Mouse (Mus musculus) liver (tissue): ENCODE data around the gene Usmg5.

Source experiments
- DNase-seq: peaks from one replicate; pipeline ENCODE4 v3.0.0-alpha.2; 2020; ENCODE audit warnings: mixed read lengths

The Usmg5 gene

DNA sequence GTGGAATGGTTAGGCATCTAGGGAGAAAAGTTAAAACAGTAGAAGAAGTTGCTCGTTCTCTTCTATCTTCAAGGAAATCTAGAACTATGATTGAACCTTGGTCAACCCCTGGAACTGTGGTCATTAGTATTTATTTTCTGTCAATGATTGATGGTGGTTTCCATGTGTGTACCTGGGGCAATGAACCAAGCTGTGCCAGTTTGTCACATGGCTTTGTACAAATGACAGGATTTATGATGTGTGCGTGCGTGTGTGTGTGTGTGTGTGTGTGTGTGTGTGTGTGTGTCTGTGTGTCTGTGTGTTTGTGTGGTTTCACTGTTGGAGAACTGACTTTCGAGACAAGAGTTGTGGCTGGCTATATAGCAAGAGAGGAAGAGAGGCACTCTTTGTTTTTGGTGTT lies 37.0 kb downstream of the Usmg5 start:
- no peak for DNase-seq

DNA sequence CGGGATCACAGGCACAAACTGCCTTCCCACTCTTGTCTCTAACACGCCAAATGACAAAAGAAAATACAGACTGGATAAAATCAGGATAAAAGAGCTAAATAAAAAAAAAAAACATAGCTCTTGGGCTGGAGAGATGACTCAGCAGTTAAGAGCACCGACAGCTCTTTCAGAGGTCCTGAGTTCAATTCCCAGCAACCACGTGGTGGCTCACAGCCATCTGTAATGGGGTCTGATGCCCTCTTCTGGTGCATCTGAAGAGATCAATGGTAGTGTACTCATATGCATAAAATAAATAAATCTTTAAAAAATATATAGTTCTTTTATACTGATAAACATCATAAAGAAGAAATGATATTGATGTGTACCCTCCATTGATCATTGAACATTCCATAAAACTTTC lies 37.5 kb downstream of the Usmg5 start:
- DNase-seq = no peak

DNA sequence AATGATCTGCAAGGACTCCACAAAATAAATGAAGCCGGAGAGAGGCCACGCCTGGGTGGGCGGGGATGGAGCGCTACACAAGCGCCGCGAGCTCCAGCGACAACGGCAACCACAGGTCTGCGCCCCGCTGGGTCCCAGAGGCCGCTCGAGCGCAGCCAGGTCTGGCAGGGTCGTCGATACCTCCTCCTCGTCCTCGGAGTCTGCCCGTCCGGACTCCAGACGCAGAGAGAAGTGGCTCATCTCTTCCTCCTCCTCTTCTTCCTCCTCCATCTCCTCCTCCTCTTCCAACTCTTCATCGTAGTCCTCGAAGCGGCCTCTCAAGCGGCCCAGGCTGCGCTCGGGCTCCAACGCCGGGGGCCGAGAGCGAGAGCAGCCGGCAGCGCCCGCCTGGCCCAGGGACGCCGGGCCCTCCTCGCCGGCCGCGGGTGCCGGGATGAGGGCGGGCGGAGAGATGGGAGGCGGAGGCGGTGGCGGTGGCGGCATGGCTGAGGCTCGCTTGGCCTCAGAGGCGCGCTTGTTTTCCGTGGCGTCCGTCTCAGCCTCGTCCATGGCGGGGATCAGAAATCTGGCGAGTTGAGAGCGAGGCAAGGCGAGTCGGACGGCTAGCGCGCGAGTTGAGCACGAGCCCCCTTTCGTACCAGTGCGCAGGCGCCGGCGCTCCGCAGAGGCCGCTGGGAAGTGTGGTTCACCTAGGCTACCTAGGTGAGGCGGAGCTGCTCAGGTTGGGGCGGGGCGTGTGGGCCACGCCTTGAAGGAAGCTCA lies 40.0 kb downstream of the Usmg5 start, which contains the start of gene Pcgf6:
Gene Pcgf6, minus strand, starts transcription at position 636 of the 762 bp plus-strand sequence.
- DNase-seq = peak; percentile 85

DNA sequence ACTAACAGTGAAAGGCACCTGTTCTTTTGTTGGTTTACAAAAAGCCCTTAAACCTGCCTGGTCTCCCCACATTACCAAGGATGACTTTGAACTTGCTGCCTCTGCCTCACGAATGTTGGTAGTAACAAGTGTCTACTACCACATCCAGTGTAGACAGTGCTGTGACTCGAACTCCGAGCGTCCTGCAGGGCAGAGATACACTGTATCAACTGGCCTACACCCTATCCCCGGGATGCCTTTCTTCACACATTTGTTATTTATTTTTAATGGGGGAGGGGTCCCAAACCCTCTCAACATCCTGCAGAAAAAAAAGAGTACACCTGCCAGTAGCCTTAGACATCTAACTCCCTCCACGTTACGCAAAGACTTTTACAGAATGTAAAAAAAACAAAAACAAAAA lies 40.6 kb downstream of the Usmg5 start:
- DNase-seq = no peak

DNA sequence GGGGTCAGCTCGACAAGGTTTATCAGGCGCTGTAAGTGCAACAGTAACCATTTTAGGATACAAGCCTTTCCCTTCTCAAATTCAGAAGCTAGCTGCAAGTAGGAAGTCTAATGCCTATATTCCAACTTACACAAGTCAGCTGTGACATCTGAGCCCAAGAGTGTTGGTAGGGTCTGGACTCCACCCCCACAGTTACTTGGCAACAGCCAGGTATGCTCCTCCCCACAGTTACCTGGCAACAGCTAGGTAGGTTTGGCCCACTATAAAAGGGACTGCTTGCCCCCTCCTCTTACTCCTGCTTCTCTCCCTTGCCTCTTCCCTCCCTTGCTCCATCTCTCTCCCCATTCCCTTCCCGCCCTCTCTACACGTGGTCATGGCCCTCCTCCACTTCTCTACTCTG lies 41.4 kb downstream of the Usmg5 start:
- no peak for DNase-seq

DNA sequence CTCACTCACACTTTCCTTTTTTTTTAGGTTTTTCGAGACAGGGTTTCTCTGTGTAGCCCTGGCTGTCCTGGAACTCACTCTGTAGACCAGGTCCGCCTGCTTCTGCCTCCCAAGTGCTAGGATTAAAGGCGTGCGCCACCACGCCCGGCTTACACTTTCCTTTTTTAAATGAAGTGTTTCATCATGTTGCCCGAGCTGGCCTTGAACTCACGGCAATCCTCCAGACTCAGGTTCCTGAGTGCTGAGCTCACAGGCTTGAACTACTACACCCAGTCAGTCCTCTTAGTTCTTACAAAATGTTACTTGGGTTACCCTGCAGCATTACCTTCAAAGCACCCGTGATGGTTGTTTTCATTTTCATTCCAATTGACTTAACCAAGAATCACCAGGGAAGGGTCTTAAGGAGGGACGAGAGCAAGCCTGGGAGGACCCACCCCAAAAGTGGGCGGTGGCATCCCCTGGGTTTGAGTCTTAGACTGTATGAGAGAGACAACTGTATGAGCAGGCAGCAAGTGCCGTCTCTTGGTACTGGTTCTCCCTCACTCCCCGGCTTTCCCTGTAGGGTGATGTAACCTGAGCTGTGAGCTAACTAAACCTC lies 43.1 kb downstream of the Usmg5 start:
- no peak for DNase-seq

DNA sequence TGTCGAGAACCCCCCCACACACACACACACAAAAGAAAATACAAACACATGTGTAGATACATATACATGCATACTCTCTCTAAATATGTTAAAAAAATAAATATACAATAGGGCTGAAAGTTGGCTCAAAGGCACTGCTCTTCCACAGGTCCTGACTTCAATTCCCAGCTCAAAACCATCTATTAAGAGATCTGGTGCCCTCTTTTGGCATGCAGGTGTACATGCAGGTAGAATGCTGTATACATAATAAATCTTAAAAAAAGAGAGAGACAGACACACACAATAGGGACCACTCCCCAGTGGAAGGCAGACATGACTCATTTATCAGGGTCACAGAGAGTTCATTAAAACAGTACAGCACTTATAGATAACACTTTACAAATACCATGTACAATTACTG lies 44.1 kb downstream of the Usmg5 start:
- no peak for DNase-seq

DNA sequence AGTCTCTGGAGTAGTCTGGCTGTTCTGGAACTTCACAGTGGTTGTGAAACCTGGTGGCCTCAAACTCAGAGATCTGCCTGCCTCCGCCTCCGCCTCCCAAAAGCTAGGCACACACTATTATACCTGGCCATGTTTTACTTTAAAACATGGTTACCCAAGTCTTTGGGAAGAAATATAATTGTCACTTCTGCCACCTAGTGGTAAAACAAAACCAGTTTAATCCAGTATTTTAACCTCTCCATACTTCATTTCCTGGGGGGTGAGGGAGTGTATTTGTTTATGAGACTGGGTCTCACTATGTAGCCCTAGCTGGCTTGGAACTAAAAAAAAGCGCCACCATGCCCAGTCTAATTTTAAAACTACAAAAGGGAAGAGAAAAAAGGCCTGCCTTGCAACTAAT lies 46.8 kb downstream of the Usmg5 start:
- DNase-seq = no peak

DNA sequence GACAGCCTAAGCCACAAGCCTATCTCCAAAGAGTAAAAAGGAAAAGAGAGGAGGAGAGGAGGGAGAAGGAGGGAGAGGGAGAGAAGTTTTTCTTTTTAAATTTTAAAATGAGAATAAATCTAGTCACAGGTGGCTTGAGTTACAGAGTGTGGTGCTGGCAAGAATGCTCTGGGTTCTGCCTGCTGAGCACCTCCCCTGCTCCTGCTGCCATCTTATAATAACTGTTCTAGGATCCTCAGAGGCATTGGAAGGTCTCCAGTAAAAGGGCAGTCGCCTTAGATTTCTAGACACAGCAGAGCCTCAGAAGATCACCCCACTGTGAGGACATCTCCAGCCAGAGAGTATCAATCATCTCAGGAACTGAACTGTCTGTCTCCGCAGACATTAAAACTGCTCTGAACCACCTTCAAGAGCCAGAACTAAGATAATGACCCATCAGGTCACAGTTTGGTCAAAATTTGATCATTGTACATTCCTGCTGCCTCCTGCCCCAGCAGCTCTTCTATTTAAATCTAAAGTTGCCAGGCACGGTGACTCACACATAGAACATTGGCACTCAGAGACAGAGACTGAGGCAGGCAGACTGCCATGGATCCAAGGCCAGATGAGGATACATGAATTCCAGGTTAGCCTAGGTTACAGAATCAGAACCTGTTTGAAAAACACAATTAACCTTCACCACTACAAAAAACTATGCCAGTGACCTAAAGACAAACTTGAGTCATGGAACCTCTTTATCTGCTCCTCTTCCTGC lies 49.5 kb downstream of the Usmg5 start:
- no peak for DNase-seq

DNA sequence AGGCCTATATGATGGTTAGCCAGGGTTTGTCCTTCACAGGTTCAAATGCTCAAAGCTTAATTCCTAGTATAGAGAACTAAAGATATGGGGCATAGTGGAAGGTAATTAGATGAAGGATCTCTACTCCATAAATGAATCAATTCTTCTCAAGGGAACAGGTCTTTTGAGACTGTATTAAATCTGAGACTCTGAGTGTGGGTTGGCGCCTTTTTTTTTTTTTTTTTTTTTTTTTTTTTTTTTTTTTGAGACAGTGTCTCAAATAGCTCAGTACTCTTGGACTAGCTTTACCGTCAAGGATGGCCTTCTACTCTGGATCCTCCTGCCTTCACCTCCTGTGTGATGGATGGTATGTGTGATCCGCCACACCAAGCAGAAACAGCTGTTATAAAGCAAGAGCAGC lies 53.9 kb downstream of the Usmg5 start:
- no peak for DNase-seq

DNA sequence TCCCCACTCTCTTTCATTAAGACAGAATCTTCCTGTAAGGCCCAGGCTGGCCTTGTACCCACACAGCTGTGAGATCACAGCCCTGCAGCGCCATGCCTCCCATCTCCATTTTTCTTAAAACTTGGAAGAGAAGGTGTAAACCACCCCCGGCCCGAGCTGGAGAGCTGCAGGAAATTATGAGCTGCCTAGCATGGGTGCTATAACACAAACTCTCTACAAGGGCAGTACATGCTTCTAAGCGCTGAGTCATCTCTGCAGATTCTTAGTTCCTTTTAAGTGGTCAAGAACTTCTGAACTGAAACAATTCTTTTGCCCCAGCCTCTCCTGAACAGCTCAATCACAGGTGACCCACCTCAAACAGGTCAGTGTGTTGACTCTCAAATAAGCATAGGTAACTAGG lies 55.5 kb downstream of the Usmg5 start:
- DNase-seq = no peak
